Mouse (Mus musculus) kidney, adult 2 months (tissue): ENCODE data around the gene Gak. TPM values are rescaled to one million over a fixed set of nuclear protein-coding genes. Genes with fewer than 3 reads are reported as not detected.
A peak's percentile ranks its signal among the peaks of the same experiment; 100 is the strongest.

Experiments
- DNase-seq: peaks from one replicate; pipeline ENCODE4 v3.0.0; 2021
- H3K27ac ChIP-seq: fragments of 200-500 bp; 2 replicates; pipeline ENCODE4 v1.5.1; 2012; ENCODE audit warnings: low read depth, low read length, control low read depth, inconsistent platforms; ENCODE audit not compliant: insufficient read depth
- H3K27me3 ChIP-seq: fragments of 200-500 bp; replicated peaks from 2 replicates; pipeline ENCODE4 v1.6.1; 2012; ENCODE audit warnings: mild to moderate bottlenecking, moderate library complexity, low read length, inconsistent platforms; ENCODE audit not compliant: control insufficient read depth, insufficient read depth
- H3K36me3 ChIP-seq: fragments of 200-500 bp; 2 replicates; pipeline ENCODE4 v1.6.1; 2012; ENCODE audit warnings: mild to moderate bottlenecking, moderate library complexity, low read length, inconsistent platforms; ENCODE audit not compliant: control insufficient read depth, insufficient read depth
- H3K4me1 ChIP-seq: fragments of 200-500 bp; 2 replicates; pipeline ENCODE4 v1.6.1; 2011; ENCODE audit warnings: low read length; ENCODE audit not compliant: control insufficient read depth, insufficient read depth
- H3K4me3 ChIP-seq: fragments of 200-500 bp; 2 replicates; pipeline ENCODE4 v1.5.1; 2011; ENCODE audit warnings: mild to moderate bottlenecking, low read depth, low read length, control low read depth; ENCODE audit not compliant: insufficient read depth
- CTCF ChIP-seq: fragments of 200-500 bp; conservative IDR thresholded peaks from 2 replicates; pipeline ENCODE4 v1.5.1; 2011; ENCODE audit warnings: low read depth, mild to moderate bottlenecking, control low read depth, low read length, moderate library complexity, mixed read lengths; ENCODE audit not compliant: insufficient read depth, insufficient read length
- POLR2A ChIP-seq: fragments of 200-500 bp; IDR thresholded peaks from one replicate; pipeline ENCODE4 v1.6.1; 2011; ENCODE audit warnings: low read depth, low read length, control low read depth
- WGBS: fragments of 180-500 bp; shearing (Covaris S2); methylation state at CpG from one replicate; pipeline ENCODE4 v1.1.7; 2018; 5-methylcytosine and 5-hydroxymethylcytosine counted together
- polyA plus RNA-seq: library from polyadenylated mRNA; depleted of rRNA; stranded (reverse); fragments of >200 nt; gene quantifications from 2 replicates; pipeline ENCODE4 v1.2.3, GENCODE M21; 2012

The Gak gene
- polyA plus RNA-seq, 1 experiment: 80.5 TPM

GRCm38 (mm10) chr5:108573054-108573453, 56.5 kb downstream of the Gak start:
- Histone ChIP-seq H3K27ac (no peak overlapping the region), H3K36me3 (peaks cover 22% of the 10 kb centered on the region), H3K4me3 (no peak overlapping the region), H3K4me1 (no peaks in the 10 kb centered on the region), H3K27me3 (no peaks in the 10 kb centered on the region)
- 71% methylated on average over 6 of the region's 6 CpGs for WGBS
- DNase-seq: peak; percentile 16
- no peak for TF ChIP-seq POLR2A
- no peak for TF ChIP-seq CTCF

GRCm38 (mm10) chr5:108570991-108571390, 58.6 kb downstream of the Gak start:
- Histone ChIP-seq H3K36me3 (peaks cover 15% of the 10 kb centered on the region), H3K27me3 (no peaks in the 10 kb centered on the region), H3K27ac (no peak overlapping the region), H3K4me1 (no peaks in the 10 kb centered on the region; the same call in 1 of the 2 replicates), H3K4me3 (no peak overlapping the region)
- WGBS: 87% methylated on average over 1 of the region's 1 CpGs
- no peak for DNase-seq
- no peak for TF ChIP-seq CTCF
- TF ChIP-seq POLR2A: no peak

- H3K4me1 ChIP-seq: no peaks in the 10 kb centered on the region; the same call in 1 of the 2 replicates
Observed at GRCm38 (mm10) chr5:108567104-108567503, 62.5 kb downstream of the Gak start.

GRCm38 (mm10) chr5:108566523-108566922, 63.0 kb downstream of the Gak start:
- Histone ChIP-seq H3K27ac (no peak overlapping the region), H3K27me3 (no peaks in the 10 kb centered on the region), H3K4me3 (no peak overlapping the region), H3K36me3 (peaks cover 10% of the 10 kb centered on the region), H3K4me1 (no peaks in the 10 kb centered on the region; the same call in 1 of the 2 replicates)
- no peak for TF ChIP-seq POLR2A
- no peak for TF ChIP-seq CTCF
- WGBS: 74% methylated on average over 4 of the region's 4 CpGs
- no peak for DNase-seq

More at GRCm38 (mm10) chr5:108567104-108567503, 62.5 kb downstream of the Gak start:
- WGBS: 70% methylated on average over 2 of the region's 2 CpGs
- peak; percentile 29 for DNase-seq
- no peaks in the 10 kb centered on the region for H3K27me3 ChIP-seq
- H3K36me3 ChIP-seq: peaks cover 10% of the 10 kb centered on the region
- H3K4me3 ChIP-seq: no peak overlapping the region
- TF ChIP-seq POLR2A (no peak), CTCF (no peak)
- no peak overlapping the region for H3K27ac ChIP-seq

DNA sequence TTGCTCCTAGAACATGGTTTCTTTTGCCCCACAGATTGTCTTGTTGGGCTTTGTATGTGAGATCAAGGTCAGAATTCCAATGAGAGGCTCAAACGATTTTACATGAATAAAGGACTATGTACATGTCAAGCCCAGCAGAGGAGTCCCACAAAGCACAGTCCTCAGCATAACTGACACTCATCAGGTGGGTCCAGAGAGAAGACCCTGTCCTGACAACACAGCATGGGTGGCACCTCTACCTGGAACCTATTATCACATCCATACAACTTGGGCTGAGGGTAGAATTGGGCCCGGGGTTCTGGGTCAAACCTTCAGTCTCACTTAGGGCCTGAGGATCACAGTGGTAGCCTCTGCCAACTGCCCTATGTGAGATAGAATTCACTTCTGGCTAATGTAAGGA, 64.2 kb downstream of the Gak start:
- no peak for TF ChIP-seq CTCF
- no peak for TF ChIP-seq POLR2A
- DNase-seq: no peak

DNA sequence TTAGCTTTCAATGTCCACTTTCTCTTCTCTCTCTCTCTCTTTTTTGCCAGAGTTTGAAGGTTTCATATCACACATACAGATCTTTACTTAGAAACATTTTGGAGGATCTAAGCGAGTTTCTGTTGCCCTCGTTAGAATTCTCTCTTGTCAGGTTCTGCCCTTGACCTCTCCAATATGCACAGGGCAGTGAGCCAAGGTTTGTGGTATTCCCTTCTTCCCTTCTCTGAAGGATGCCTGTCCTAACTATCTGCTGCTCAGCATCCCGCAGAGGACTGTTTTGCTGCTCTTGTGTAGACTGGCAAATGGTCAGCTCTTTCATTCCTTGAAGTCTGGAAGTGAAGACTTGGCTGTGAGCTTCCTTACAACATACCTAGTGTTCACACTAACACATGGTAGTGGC, 65.2 kb downstream of the Gak start:
- Histone ChIP-seq H3K36me3 (peaks cover 3% of the 10 kb centered on the region; the same call in 1 of the 2 replicates), H3K4me1 (no peaks in the 10 kb centered on the region; the same call in 1 of the 2 replicates), H3K27me3 (no peaks in the 10 kb centered on the region), H3K27ac (no peak overlapping the region), H3K4me3 (no peak overlapping the region)
- no peak for TF ChIP-seq POLR2A
- TF ChIP-seq CTCF: no peak
- 48% methylated on average over 3 of the region's 3 CpGs for WGBS
- no peak for DNase-seq

More for the DNA sequence above, 64.2 kb downstream of the Gak start:
- H3K27ac ChIP-seq: no peak overlapping the region
- no peaks in the 10 kb centered on the region; the same call in 1 of the 2 replicates for H3K4me1 ChIP-seq
- no peak overlapping the region for H3K4me3 ChIP-seq
- peaks cover 4% of the 10 kb centered on the region for H3K36me3 ChIP-seq
- 87% methylated on average over 2 of the region's 2 CpGs for WGBS
- no peaks in the 10 kb centered on the region for H3K27me3 ChIP-seq

GRCm38 (mm10) chr5:108562483-108562882, 67.1 kb downstream of the Gak start:
- H3K27ac ChIP-seq: no peak overlapping the region
- TF ChIP-seq CTCF (no peak), POLR2A (no peak)
- WGBS: 44% methylated on average over 2 of the region's 2 CpGs
- peak; percentile 27 for DNase-seq
- H3K36me3 ChIP-seq: no peaks in the 10 kb centered on the region
- no peaks in the 10 kb centered on the region; the same call in 1 of the 2 replicates for H3K4me1 ChIP-seq
- no peaks in the 10 kb centered on the region for H3K27me3 ChIP-seq
- H3K4me3 ChIP-seq: no peak overlapping the region
